Mouse (Mus musculus) ES-Bruce4 (cell line): ENCODE measurements around the gene H2-DMb1. TPM values are rescaled to one million over a fixed set of nuclear protein-coding genes. Genes with fewer than 3 reads are reported as not detected.
A peak's percentile ranks its signal among the peaks of the same experiment; 100 is the strongest.

Experiments
- H3K27ac ChIP-seq: 2 replicates; pipeline ENCODE4 v1.5.1; 2012; ENCODE audit warnings: low read length, inconsistent platforms; ENCODE audit not compliant: insufficient read depth
- H3K27me3 ChIP-seq: 2 replicates; pipeline ENCODE4 v1.6.1; 2012; ENCODE audit warnings: mild to moderate bottlenecking, low read length, inconsistent platforms; ENCODE audit not compliant: control insufficient read depth, poor library complexity, insufficient read depth, severe bottlenecking
- H3K36me3 ChIP-seq: 2 replicates; pipeline ENCODE4 v1.6.1; 2012; ENCODE audit warnings: inconsistent platforms, mild to moderate bottlenecking, low read length, moderate library complexity; ENCODE audit not compliant: control insufficient read depth, poor library complexity, insufficient read depth, severe bottlenecking
- H3K4me1 ChIP-seq: one replicate; pipeline ENCODE4 v1.8.1; 2011; ENCODE audit warnings: low read length; ENCODE audit not compliant: control insufficient read depth, insufficient read depth
- H3K4me3 ChIP-seq: 2 replicates; pipeline ENCODE4 v1.5.1; 2011; ENCODE audit warnings: low read depth, mild to moderate bottlenecking, low read length
- H3K9ac ChIP-seq: 2 replicates; pipeline ENCODE4 v1.6.1; 2012; ENCODE audit warnings: low read depth, mild to moderate bottlenecking, inconsistent platforms; ENCODE audit not compliant: poor library complexity, severe bottlenecking
- H3K9me3 ChIP-seq: replicated peaks from 2 replicates; pipeline ENCODE4 v1.6.1; 2012; ENCODE audit warnings: mild to moderate bottlenecking, low read length, inconsistent platforms; ENCODE audit not compliant: control insufficient read depth, poor library complexity, insufficient read depth, severe bottlenecking
- CTCF ChIP-seq: IDR thresholded peaks from one replicate; pipeline ENCODE4 v1.8.1; 2011; ENCODE audit warnings: low read depth, low read length
- EP300 ChIP-seq: IDR thresholded peaks from 2 replicates; pipeline ENCODE4 v1.6.1; 2011; ENCODE audit warnings: low read depth, low read length; ENCODE audit not compliant: insufficient read depth
- POLR2A ChIP-seq: IDR thresholded peaks from one replicate; pipeline ENCODE4 v1.8.1; 2011; ENCODE audit warnings: low read length; ENCODE audit not compliant: insufficient read depth
- polyA plus RNA-seq: library from polyadenylated mRNA; stranded (reverse); fragments of >200 nt; gene quantifications from 2 replicates; pipeline ENCODE4 v1.2.4, GENCODE M21; 2011; ENCODE audit warnings: low read depth; ENCODE audit not compliant: missing spikeins, insufficient read depth, insufficient read length

The H2-DMb1 gene
- polyA plus RNA-seq, 1 experiment: 1.1 TPM

DNA sequence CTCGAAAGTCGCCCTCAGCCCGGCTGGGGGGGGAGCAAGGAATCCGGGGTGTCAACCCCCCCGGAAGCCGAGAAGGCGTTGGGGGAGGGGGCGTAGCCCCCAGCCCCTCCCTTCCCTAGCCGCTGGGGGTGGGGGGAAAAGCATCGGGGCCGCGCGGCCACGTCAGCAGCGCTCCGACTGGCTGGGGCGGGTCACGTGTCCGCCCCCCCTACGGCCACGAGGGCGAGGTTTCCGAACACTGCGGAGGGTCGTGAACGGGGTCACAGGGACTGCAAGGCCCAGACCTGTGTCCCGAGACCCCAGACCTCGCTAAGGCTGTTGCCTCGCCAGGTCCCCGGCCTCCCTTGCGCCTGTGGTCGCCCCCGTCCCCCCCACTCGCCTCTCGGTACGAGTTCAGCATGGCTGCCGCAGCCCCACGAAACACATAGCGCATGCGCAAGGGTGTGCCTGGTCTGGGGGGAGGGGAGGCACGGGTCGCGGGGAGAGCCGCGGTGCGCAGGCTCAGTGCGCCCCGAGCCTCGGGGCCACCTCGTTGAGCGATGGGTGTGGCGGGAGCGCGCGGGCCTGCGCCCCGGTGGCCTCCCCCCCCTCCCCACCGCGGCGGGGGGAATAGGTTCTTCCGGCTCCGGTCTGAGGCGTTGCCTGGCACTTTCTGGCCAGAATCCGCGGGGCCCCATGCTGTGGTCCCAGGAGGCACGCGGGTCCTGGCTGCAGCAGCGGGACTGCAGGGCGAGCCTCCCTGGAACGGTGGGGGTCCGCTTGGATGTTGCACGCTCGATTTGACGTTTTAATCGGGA lies 30.5 kb upstream of the H2-DMb1 start, which contains the start of gene Brd2:
TSS of gene Brd2 (minus strand) at position 447 of the 797 bp plus-strand sequence.
- peak within 1 kb of the TSS; percentile 98 for H3K9ac ChIP-seq
- H3K36me3 ChIP-seq: peaks cover 18% of the 10 kb centered on the region
- no peaks in the 10 kb centered on the region for H3K9me3 ChIP-seq
- TF ChIP-seq POLR2A (peak; percentile 65), EP300 (no peak), CTCF (no peak)
- peak within 1 kb of the TSS; percentile 95 for H3K4me3 ChIP-seq
- peaks cover 2% of the 10 kb centered on the region for H3K4me1 ChIP-seq
- peak within 1 kb of the TSS; percentile 85 for H3K27ac ChIP-seq
- H3K27me3 ChIP-seq: no peaks in the 10 kb centered on the region

DNA sequence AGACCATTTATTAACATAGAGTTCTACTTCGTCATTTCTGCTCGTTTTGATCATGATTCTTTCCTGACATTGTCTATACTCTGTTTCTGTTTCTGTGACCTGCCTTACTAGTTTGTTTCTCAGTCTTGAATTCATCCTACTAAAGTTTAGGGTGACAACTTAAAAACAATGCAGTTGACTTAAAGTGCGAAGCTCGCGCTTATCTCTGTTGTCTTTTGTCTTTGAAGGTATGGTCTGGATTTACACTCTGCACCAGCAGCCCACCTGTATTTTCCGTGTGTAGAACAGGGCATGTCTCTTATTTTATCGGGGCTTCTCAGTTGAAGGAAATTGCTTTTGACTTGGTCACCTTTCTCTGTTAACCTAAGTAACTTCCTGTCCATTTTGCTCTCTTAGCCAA lies 29.8 kb upstream of the H2-DMb1 start:
- H3K27me3 ChIP-seq: no peaks in the 10 kb centered on the region

GRCm38 (mm10) chr17:34123518-34123917 lies 29.4 kb upstream of the H2-DMb1 start:
- Histone ChIP-seq H3K27me3 (no peaks in the 10 kb centered on the region), H3K36me3 (peaks cover 8% of the 10 kb centered on the region), H3K4me3 (peak overlapping the region; percentile 57), H3K9me3 (no peaks in the 10 kb centered on the region), H3K4me1 (peaks cover 2% of the 10 kb centered on the region), H3K9ac (peak overlapping the region; percentile 98), H3K27ac (peak overlapping the region; percentile 67)
- no peak for TF ChIP-seq CTCF
- TF ChIP-seq EP300: no peak
- no peak for TF ChIP-seq POLR2A

More for the DNA sequence above, 29.8 kb upstream of the H2-DMb1 start:
- TF ChIP-seq EP300 (no peak), POLR2A (no peak), CTCF (no peak)
- peaks cover 2% of the 10 kb centered on the region for H3K4me1 ChIP-seq
- H3K36me3 ChIP-seq: peaks cover 12% of the 10 kb centered on the region
- H3K27ac ChIP-seq: peak overlapping the region; percentile 67
- H3K9me3 ChIP-seq: no peaks in the 10 kb centered on the region
- peak overlapping the region; percentile 68 for H3K4me3 ChIP-seq
- H3K9ac ChIP-seq: peak overlapping the region; percentile 98

DNA sequence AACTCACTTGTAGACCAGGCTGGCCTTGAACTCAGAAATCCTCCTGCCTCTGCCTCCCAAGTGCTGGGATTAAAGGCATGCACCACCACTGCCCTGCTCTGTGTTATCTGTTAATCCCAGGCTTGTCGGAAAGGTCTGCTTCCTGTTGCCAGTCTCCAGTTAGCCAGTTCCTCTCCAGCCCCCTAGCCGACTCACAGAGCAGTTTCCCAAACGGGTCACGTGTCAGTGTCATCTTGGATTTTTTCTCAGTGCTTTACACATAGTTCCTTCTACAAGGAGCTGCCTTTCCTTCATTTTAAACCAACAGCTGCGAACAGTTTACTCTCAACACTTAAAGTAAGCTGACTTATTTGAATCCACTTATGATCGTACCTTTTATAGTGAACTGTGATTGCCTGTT lies 28.2 kb upstream of the H2-DMb1 start:
- no peak overlapping the region for H3K4me3 ChIP-seq
- H3K9ac ChIP-seq: no peak overlapping the region
- 0 out of 2 replicates have a peak, but pooled peaks cover under 1% of the 10 kb centered on the region for H3K36me3 ChIP-seq
- no peaks in the 10 kb centered on the region for H3K27me3 ChIP-seq
- peaks cover 2% of the 10 kb centered on the region for H3K4me1 ChIP-seq
- no peak overlapping the region for H3K27ac ChIP-seq
- TF ChIP-seq EP300 (no peak), CTCF (no peak), POLR2A (no peak)
- H3K9me3 ChIP-seq: no peaks in the 10 kb centered on the region

- Histone ChIP-seq H3K4me1 (peaks cover 2% of the 10 kb centered on the region), H3K9me3 (no peaks in the 10 kb centered on the region), H3K27ac (peak overlapping the region; percentile 15; the same call in 1 of the 2 replicates), H3K27me3 (no peaks in the 10 kb centered on the region), H3K9ac (no peak overlapping the region), H3K36me3 (no peaks in the 10 kb centered on the region), H3K4me3 (no peak overlapping the region)
- TF ChIP-seq POLR2A: no peak
- no peak for TF ChIP-seq EP300
Observed at GRCm38 (mm10) chr17:34126826-34127420, 25.9 kb upstream of the H2-DMb1 start.

DNA sequence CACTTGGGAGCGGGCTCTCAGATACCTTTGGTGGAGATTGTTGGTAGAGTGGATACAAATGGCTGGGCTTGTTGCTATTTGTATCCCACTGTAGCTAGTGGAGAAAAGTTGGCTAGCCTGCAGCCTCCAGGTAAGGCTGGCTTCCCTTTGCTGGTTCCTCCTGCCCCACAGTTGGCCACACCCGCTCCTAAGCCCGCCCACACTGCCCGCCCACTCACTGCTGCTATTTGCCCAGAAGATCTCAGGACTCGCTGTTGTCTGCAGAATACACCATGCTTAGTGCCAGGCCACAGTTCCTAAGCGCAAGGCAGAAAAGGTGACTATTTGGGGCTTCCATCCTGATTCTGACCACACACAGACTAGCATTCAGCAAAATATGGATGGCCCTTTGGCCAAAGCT lies 25.4 kb upstream of the H2-DMb1 start:
- Histone ChIP-seq H3K27ac (no peak overlapping the region), H3K4me3 (no peak overlapping the region), H3K27me3 (no peaks in the 10 kb centered on the region), H3K9me3 (no peaks in the 10 kb centered on the region), H3K9ac (no peak overlapping the region), H3K36me3 (no peaks in the 10 kb centered on the region), H3K4me1 (peaks cover 2% of the 10 kb centered on the region)
- TF ChIP-seq CTCF: no peak
- no peak for TF ChIP-seq EP300
- TF ChIP-seq POLR2A: no peak
